Comparison of ENCODE assay signal across 1 mouse cellular context in genomic region chr4:126303877-126304276, GRCm38 (mm10).
A peak's percentile ranks its signal among the peaks of the same experiment; 100 is the strongest.
TF ChIP-seq lines count a peak whose summit lies in the region.

No protein-coding gene starts in this region.

TF ChIP-seq in MEL, 35 proteins besides CTCF, POLR2A, EP300 and RAD21:
- TF ChIP-seq TCF12 (IDR thresholded peaks at IDR 0.05; ENCODE audit: low read depth, low read length): no peak
- TF ChIP-seq MYB (IDR thresholded peaks at IDR 0.05; ENCODE audit: low read depth, low read length): no peak
- TF ChIP-seq MAX (IDR thresholded peaks at IDR 0.05; ENCODE audit: low read length): 0 out of 2 replicates have a peak, but pooled peaks have one; percentile 25
- no peak for TF ChIP-seq MEF2A (IDR thresholded peaks at IDR 0.05; ENCODE audit: extremely low read depth, insufficient replicate concordance, low read depth, low read length, poor library complexity, severe bottlenecking)
- TF ChIP-seq SMC3 (IDR thresholded peaks at IDR 0.05; ENCODE audit: low read depth, low read length): peak; percentile 50
- no peak for TF ChIP-seq MAFK (IDR thresholded peaks at IDR 0.05; ENCODE audit: borderline replicate concordance, low read depth, low read length)
